Mouse (Mus musculus): Measurements from ENCODE around the gene Fkbp8.

- TF ChIP-seq GATA1 (IDR thresholded peaks at IDR 0.05; ENCODE audit: low read length) (no peak), TAL1 (IDR thresholded peaks at IDR 0.05; ENCODE audit: low read length) (no peak)
Observed at GRCm38 (mm10) chr8:70534281-70534680, 6.8 kb downstream of the Fkbp8 start.
